Comparison of ENCODE assay signal across 20 mouse cellular contexts in genomic region chr5:147117027-147117426, GRCm38 (mm10).
"Had no signal": no experiment of that assay in that cellular context is flagged by ENCODE, and none has a peak within 500 bp of the region (broad histone marks: within the 10 kb centered on the region; RNA-seq: fewer than 3 reads in every experiment).

No protein-coding gene starts in this region.

- H3K4me2 ChIP-seq: limb, embryonic 13.5 days; liver, embryonic 12.5 days; liver, embryonic 15.5 days; lung, embryonic 15.5 days; midbrain, embryonic 13.5 days had no signal

- H3K27ac ChIP-seq: layer of hippocampus, adult 2 months; limb, embryonic 10.5 days; limb, embryonic 13.5 days; liver, embryonic 12.5 days; liver, embryonic 15.5 days; lung, embryonic 15.5 days; midbrain, embryonic 10.5 days; midbrain, embryonic 13.5 days; stomach, postnatal 0 days had no signal

- DNase-seq: kidney, postnatal 14 days; kidney, postnatal 4 days; layer of hippocampus, adult 9-11 months; liver; lung, adult 18-20 months; lung, postnatal 10 days; lung, postnatal 36 days; thymus, adult 18-20 months; thymus, postnatal 36 days had no signal

- H3K4me1 ChIP-seq: limb, embryonic 10.5 days; limb, embryonic 13.5 days; liver, embryonic 12.5 days; liver, embryonic 15.5 days; lung, embryonic 15.5 days; megakaryocyte, embryonic 14.5 days; midbrain, embryonic 13.5 days had no signal

- H3K9ac ChIP-seq: limb, embryonic 13.5 days; liver, embryonic 12.5 days; liver, embryonic 15.5 days; lung, embryonic 15.5 days; midbrain, embryonic 13.5 days had no signal

- H3K4me3 ChIP-seq: layer of hippocampus, adult 2 months; limb, embryonic 10.5 days; limb, embryonic 13.5 days; liver, embryonic 12.5 days; liver, embryonic 15.5 days; lung, embryonic 15.5 days; megakaryocyte, embryonic 14.5 days; midbrain, embryonic 10.5 days; midbrain, embryonic 13.5 days had no signal

- ATAC-seq: liver, embryonic 12.5 days; midbrain, embryonic 13.5 days; midbrain, embryonic 16.5 days had no signal

- H3K9me3 ChIP-seq: lung, embryonic 15.5 days; midbrain, embryonic 13.5 days had no signal

- H3K27me3 ChIP-seq: limb, embryonic 13.5 days; liver, embryonic 12.5 days; liver, embryonic 15.5 days; lung, embryonic 15.5 days; midbrain, embryonic 13.5 days had no signal
